Mouse (Mus musculus): ENCODE results near the gene Dbt.

- no peak for TF ChIP-seq CTCF (IDR thresholded peaks at IDR 0.05; ENCODE audit: extremely low read depth, insufficient read depth, low read length)
- no peak for TF ChIP-seq POLR2A (IDR thresholded peaks at IDR 0.05; ENCODE audit: extremely low read depth, insufficient read depth, low read length)
Measured at GRCm38 (mm10) chr3:116551362-116551761, 38.5 kb downstream of the Dbt start.
